Mouse (Mus musculus) intestine, embryonic 14.5 days (tissue): ENCODE measurements at regions not wholly inside any gene's neighbourhood (a gene's known extent, or its start where the extent isn't known, plus 50 kb on each side); places are given as distances from the start of the nearest gene placed in this dataset.

Experiments
- ATAC-seq: fragments of 200-750 bp; cut with Nextera tagmentation; replicated peaks from 2 replicates; pipeline ENCODE4 v1.8.0; 2017; ENCODE audit warnings: low read depth, moderate number of reproducible peaks, moderate TSS enrichment, moderate library complexity; ENCODE audit not compliant: low FRiP score, low TSS enrichment
- DNase-seq: peaks from one replicate; pipeline ENCODE4 v3.0.0-alpha.2; 2018; ENCODE audit warnings: low spot score
- H3K27ac ChIP-seq: fragments of 300-500 bp; sonication (generic); 2 replicates; pipeline ENCODE4 v1.5.1; 2014; ENCODE audit warnings: low read depth, mild to moderate bottlenecking, control low read depth
- H3K27me3 ChIP-seq: fragments of 300-500 bp; sonication (generic); replicated peaks from 2 replicates; pipeline ENCODE4 v1.6.1; 2014; ENCODE audit warnings: low read length, control low read depth; ENCODE audit not compliant: control insufficient read depth, insufficient read depth
- H3K36me3 ChIP-seq: fragments of 300-500 bp; sonication (generic); 2 replicates; pipeline ENCODE4 v1.6.1; 2014; ENCODE audit warnings: low read length, control low read depth; ENCODE audit not compliant: control insufficient read depth, insufficient read depth
- H3K4me1 ChIP-seq: fragments of 300-500 bp; sonication (generic); replicated peaks from 2 replicates; pipeline ENCODE4 v1.6.1; 2014; ENCODE audit warnings: low read length, control low read depth, mixed read lengths; ENCODE audit not compliant: control insufficient read depth, insufficient read depth
- H3K4me2 ChIP-seq: fragments of 300-500 bp; sonication (generic); 2 replicates; pipeline ENCODE4 v1.6.1; 2014; ENCODE audit warnings: low read length
- H3K4me3 ChIP-seq: fragments of 300-500 bp; sonication (generic); 2 replicates; pipeline ENCODE4 v1.5.1; 2014; ENCODE audit warnings: low read depth, low read length, control low read depth, mixed read lengths
- H3K9ac ChIP-seq: fragments of 300-500 bp; sonication (generic); 2 replicates; pipeline ENCODE4 v1.6.1; 2014; ENCODE audit warnings: mild to moderate bottlenecking, low read length
- H3K9me3 ChIP-seq: fragments of 300-500 bp; sonication (generic); 2 replicates; pipeline ENCODE4 v1.6.1; 2016; ENCODE audit warnings: low read length, control low read depth; ENCODE audit not compliant: control insufficient read depth
- WGBS: fragments of 180-500 bp; shearing (Covaris S2); extraction: QIAGEN DNeasy Blood & Tissue Kit; methylation state at CpG from one replicate; pipeline ENCODE4 v1.1.7; 2014; 5-methylcytosine and 5-hydroxymethylcytosine counted together

DNA sequence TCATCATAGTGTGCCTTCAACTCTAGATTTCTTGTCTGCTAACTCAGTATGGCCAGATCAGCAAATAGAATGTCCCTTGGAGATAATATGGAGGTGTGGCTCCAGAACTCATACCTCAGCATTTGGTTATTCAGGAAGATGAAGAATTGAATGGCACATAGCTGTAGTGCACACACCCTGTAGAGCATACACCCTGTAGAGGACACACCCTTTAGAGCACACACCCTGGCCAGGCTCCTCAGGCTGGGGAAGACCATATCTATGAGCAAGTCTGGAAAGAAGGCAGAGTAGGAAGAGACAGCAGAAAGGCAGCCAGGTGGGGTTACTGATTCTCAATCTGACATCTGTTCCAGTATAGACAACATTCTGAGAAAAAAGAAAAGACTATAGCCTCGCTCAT is 604.9 kb downstream of the Psat1 start:
- no peak for DNase-seq
- Histone ChIP-seq H3K4me2 (no peak overlapping the region), H3K27me3 (no peaks in the 10 kb centered on the region), H3K4me1 (no peaks in the 10 kb centered on the region), H3K27ac (no peak overlapping the region), H3K36me3 (no peaks in the 10 kb centered on the region), H3K9me3 (no peaks in the 10 kb centered on the region), H3K4me3 (no peak overlapping the region), H3K9ac (no peak overlapping the region)
- ATAC-seq: no peak
- 87% methylated on average over 1 of the region's 1 CpGs for WGBS

DNA sequence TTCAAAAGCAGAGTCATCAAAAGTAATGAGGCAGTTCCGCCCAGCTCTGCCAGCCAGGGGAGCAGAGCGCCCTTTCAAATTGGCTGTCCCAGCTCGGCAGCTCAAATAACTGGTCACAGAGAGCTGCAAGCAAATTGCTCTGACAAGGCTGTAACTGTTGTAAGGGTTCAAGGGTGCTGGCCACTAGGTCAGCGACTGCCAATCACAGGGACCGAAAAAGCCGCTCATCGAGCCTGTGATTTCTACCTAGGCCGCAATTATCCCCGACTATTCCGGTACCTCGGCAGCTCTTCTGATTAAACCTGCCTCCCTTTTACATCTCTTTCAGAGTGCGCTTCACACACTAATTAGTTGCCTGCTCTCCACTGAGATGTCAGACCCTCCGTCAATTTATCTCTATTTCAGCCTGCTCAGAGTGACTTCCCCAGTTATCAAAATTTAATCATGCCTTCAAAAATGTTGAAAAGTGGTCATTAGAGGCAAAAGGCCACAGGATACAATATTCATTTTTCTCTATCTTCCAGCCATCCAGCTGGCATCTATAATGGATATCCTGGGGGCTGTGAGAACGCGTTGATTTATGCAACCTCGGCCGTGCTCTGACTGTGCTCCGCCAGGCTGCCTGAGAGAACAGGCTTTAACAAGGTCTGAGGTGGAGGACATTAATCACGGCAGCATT is 606.7 kb downstream of the Psat1 start:
- Histone ChIP-seq H3K27ac (no peak overlapping the region), H3K9me3 (no peaks in the 10 kb centered on the region), H3K9ac (no peak overlapping the region), H3K4me3 (no peak overlapping the region), H3K27me3 (no peaks in the 10 kb centered on the region), H3K4me1 (no peaks in the 10 kb centered on the region), H3K4me2 (no peak overlapping the region), H3K36me3 (no peaks in the 10 kb centered on the region)
- WGBS: 44% methylated on average over 19 of the region's 19 CpGs
- ATAC-seq: no peak
- no peak for DNase-seq

DNA sequence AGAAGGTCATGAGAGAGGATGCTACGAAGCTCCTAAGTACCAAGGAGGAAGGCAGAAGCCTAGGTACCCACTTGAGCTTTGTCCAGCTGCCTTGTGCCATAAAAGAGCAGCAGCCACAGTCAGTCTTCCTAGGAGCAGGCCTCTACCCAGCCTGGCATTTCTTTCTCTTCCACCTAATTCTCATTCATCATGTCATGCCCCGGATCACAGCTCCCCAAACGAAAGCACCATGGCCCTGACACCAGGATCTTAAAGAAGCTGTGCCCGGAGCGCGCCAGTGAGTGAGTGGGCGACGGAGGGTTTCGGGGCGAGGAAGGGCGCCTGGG is 607.2 kb downstream of the Psat1 start:
- Histone ChIP-seq H3K27me3 (no peaks in the 10 kb centered on the region), H3K4me2 (no peak overlapping the region), H3K9ac (no peak overlapping the region), H3K27ac (no peak overlapping the region), H3K36me3 (no peaks in the 10 kb centered on the region), H3K4me3 (no peak overlapping the region), H3K9me3 (no peaks in the 10 kb centered on the region), H3K4me1 (no peaks in the 10 kb centered on the region)
- WGBS: 59% methylated on average over 11 of the region's 11 CpGs
- ATAC-seq (no peak), DNase-seq (no peak)

DNA sequence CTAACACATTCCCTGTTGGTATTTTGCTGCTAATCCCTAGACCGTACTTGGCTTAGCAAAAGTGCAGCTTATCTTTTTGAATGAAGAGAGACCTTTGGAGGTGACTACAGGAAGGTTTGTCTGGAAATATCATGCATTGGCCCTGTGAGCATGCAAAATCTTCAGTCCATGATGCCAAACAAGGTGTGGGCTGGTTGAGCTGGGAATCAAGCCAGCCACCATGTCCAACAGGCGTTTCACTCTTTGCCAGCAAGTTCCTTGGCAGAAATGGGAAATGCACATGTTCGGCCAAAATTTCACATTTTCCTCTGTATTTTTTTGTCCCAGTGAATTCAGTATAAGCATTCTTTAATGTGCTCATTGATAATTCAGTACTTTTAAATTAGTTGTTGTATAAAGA is 617.0 kb downstream of the Psat1 start:
- 91% methylated on average over 3 of the region's 3 CpGs for WGBS

DNA sequence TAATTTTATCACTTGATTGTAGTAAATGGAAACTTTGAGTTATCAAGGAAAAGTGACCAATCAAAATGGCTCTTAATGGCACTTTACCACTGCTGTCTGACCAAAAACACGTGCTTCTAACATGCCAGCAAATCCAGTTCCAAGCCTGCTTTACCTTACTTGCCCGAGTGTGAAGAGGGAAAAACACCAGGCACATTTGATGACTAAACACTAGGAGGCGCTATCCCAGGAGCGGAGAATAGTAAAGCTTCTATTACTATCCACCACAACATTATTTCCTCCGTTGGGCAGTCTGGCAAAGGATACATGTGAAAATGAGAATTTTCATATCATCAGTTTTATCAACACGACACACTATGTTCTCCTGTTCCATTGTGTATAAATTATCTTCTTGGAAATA is 647.7 kb downstream of the Psat1 start:
- no peak overlapping the region for H3K9ac ChIP-seq
- WGBS: 44% methylated on average over 6 of the region's 6 CpGs

More for the DNA sequence above, 617.0 kb downstream of the Psat1 start:
- H3K9ac ChIP-seq: no peak overlapping the region
- DNase-seq (no peak), ATAC-seq (no peak)
- H3K27me3 ChIP-seq: no peaks in the 10 kb centered on the region
- H3K36me3 ChIP-seq: no peaks in the 10 kb centered on the region
- H3K4me2 ChIP-seq: no peak overlapping the region
- H3K4me3 ChIP-seq: no peak overlapping the region
- H3K9me3 ChIP-seq: no peaks in the 10 kb centered on the region
- H3K27ac ChIP-seq: no peak overlapping the region
- H3K4me1 ChIP-seq: no peaks in the 10 kb centered on the region

DNA sequence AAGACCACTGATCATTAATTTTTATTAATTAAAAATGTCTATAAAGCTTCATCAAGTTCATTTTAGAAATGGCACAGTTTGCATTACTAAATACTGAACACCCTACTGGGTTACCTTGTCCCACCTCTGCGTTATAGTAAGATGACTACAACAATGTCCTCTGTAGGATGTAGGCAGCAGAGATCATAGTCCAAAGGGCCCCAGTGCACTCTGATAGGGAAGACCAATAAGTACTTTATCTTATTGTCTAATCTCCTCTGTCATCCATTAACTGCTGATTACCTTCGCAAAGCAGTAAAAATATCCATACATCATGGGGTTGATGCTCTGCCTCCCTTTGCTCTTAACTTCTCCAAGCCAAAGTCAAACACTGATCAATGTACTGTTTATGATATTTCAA is 662.1 kb downstream of the Psat1 start:
- no peaks in the 10 kb centered on the region for H3K9me3 ChIP-seq

More for the DNA sequence above, 647.7 kb downstream of the Psat1 start:
- Histone ChIP-seq H3K4me3 (no peak overlapping the region), H3K9me3 (no peaks in the 10 kb centered on the region), H3K27ac (no peak overlapping the region), H3K27me3 (no peaks in the 10 kb centered on the region), H3K4me1 (no peaks in the 10 kb centered on the region), H3K4me2 (no peak overlapping the region), H3K36me3 (no peaks in the 10 kb centered on the region)
- ATAC-seq (no peak), DNase-seq (no peak)

DNA sequence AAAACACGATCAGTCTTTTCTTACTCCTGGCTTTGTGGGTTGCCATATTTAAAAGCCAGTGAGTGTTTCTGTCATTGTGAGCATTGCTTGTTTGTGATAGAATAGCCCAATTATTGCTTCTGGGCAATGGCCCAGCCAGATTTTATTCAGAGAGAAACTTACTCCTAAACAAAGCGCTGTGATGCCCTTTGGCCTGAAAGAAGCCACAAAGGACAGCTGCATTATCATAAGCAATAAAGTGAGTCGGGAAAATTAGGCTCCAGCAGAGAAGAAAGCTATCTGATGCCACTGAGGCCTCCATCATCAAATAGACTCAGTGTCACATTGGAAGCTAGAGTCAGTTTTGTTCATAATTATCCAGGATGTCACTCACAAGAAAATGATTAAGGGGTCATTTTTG is 644.9 kb upstream of the Tle4 start:
- H3K4me1 ChIP-seq: no peaks in the 10 kb centered on the region
- H3K9ac ChIP-seq: no peak overlapping the region
- DNase-seq (no peak), ATAC-seq (no peak)
- no peak overlapping the region for H3K4me2 ChIP-seq
- H3K27ac ChIP-seq: no peak overlapping the region
- 60% methylated on average over 3 of the region's 3 CpGs for WGBS
- H3K4me3 ChIP-seq: no peak overlapping the region
- H3K36me3 ChIP-seq: no peaks in the 10 kb centered on the region
- H3K27me3 ChIP-seq: no peaks in the 10 kb centered on the region
- H3K9me3 ChIP-seq: no peaks in the 10 kb centered on the region

More for the DNA sequence above, 662.1 kb downstream of the Psat1 start:
- no peak overlapping the region for H3K9ac ChIP-seq
- DNase-seq: no peak
- no peak overlapping the region for H3K4me2 ChIP-seq
- H3K36me3 ChIP-seq: no peaks in the 10 kb centered on the region
- ATAC-seq: no peak
- H3K27ac ChIP-seq: no peak overlapping the region
- no peaks in the 10 kb centered on the region for H3K27me3 ChIP-seq
- WGBS: 54% methylated on average over 2 of the region's 2 CpGs
- no peaks in the 10 kb centered on the region for H3K4me1 ChIP-seq
- H3K4me3 ChIP-seq: no peak overlapping the region

DNA sequence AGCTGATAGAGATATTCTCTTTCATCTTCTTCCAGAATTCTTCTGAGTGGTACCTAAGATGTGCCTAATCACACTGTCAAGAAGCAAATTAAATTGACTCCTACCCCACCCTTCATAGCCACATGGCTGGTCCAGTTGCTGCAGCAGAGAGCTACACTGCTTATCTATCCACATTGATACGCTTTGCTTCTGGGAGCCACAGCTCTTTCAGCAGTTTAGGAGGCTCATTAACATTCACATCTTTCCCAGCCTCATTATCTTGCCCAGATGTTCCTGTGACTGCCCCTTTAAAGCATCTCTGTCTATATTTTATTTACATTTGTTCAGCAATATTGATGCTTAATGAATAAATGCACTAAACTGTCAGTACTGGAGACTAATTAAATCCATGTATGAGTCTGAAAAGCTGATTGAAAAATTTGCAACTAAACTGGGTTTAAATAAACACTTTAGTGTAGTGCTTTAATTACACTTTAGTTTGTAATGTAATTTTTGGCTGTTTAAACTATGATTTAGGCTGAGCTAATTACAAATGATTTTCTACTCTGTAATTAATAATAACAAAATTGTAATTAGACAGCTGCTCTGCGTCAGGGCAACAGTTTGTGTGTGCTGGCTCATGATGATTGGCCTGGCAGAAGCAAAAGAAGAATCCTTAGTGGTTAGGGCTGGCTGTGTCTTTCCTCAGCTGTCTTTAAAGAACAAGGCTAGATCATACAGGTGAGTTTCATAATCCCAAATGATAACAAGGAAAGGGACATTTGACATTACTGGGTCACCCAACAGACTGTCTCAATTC is 632.5 kb upstream of the Tle4 start:
- WGBS: 60% methylated on average over 2 of the region's 2 CpGs

DNA sequence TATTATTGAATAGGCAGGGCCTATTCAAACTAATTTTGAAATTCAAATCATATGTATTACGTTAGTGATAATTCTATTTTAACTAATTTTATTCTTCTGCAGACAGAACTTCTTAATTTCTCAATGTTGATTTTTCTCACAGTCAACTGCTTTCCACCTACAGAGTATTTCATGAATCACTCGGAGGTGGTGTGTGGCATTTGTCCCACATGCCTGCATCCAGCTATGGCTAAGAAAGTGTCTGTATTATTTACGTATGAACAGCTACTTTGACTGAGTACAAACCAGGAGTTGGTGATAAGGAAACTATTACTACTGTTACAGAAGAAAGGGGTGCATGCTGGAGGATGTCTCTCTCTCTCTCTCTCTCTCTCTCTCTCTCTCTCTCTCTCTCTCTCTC is 619.5 kb upstream of the Tle4 start:
- no peak overlapping the region for H3K9ac ChIP-seq

More for the DNA sequence above, 632.5 kb upstream of the Tle4 start:
- H3K9ac ChIP-seq: no peak overlapping the region
- H3K27me3 ChIP-seq: no peaks in the 10 kb centered on the region
- no peaks in the 10 kb centered on the region for H3K36me3 ChIP-seq
- no peak overlapping the region for H3K4me2 ChIP-seq
- DNase-seq (no peak), ATAC-seq (no peak)
- H3K4me1 ChIP-seq: no peaks in the 10 kb centered on the region
- H3K4me3 ChIP-seq: no peak overlapping the region
- H3K9me3 ChIP-seq: no peaks in the 10 kb centered on the region
- H3K27ac ChIP-seq: no peak overlapping the region

More for the DNA sequence above, 619.5 kb upstream of the Tle4 start:
- H3K27me3 ChIP-seq: no peaks in the 10 kb centered on the region
- H3K27ac ChIP-seq: no peak overlapping the region
- no peaks in the 10 kb centered on the region for H3K4me1 ChIP-seq
- no peak overlapping the region for H3K4me2 ChIP-seq
- ATAC-seq (no peak), DNase-seq (no peak)
- no peaks in the 10 kb centered on the region for H3K36me3 ChIP-seq
- 82% methylated on average over 3 of the region's 3 CpGs for WGBS
- no peaks in the 10 kb centered on the region for H3K9me3 ChIP-seq
- H3K4me3 ChIP-seq: no peak overlapping the region
